Mouse (Mus musculus) small intestine, adult 2 months (tissue): Measurements from ENCODE around the gene Cd164.

Source experiments
- CTCF ChIP-seq: fragments of 200-500 bp; IDR thresholded peaks from 2 replicates; pipeline ENCODE4 v1.5.1; 2012; ENCODE audit warnings: low read depth, mild to moderate bottlenecking, control low read depth, inconsistent platforms, low read length, moderate library complexity, mixed read lengths; ENCODE audit not compliant: insufficient replicate concordance, insufficient read length; ENCODE audit errors: extremely low read depth
- POLR2A ChIP-seq: fragments of 200-500 bp; IDR thresholded peaks from 2 replicates; pipeline ENCODE4 v1.6.1; 2012; ENCODE audit warnings: low read depth, mild to moderate bottlenecking, control low read depth, inconsistent platforms, low read length, moderate library complexity

DNA sequence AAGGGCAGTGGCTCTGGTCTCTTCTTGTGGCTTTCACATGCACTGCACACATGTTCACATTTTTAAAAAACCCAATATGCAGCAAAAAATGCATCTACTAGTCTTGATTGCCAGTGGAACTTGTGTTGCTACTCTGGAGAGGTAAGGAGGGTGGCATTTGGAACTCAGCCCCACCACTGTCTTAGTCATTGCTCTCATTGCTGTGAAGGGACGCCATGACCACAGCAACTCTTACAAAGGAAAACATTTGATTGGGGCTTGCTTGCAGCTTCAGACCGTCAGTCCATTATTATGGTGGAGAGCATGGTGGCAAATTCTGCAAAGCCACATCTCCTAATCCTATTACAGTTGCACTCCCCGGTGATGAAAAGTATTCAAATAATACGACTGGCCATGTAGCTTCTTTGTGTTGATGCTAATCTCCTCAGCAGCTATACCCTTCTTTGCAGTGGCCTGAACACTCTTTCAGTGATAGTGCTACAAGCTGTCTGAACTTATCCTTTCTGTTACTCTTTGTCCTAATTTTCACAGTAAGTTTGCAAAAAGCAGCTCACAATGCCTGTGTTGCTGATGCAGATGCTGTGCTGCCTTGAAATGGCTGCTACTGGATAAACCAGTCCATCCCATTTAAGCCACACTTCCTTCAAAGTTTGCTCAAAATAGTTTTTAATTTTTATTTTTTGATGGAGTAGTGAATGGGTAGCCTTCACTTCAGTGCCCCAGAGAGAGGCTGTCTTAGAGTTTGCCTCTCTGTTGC lies 18.2 kb downstream of the Cd164 start:
- TF ChIP-seq CTCF: no peak
- TF ChIP-seq POLR2A: no peak
